Mouse (Mus musculus) left cerebral cortex, postnatal 36 days (tissue): ENCODE results near the gene Klf1. TPM values are rescaled to one million over a fixed set of nuclear protein-coding genes. Genes with fewer than 3 reads are reported as not detected.

Experiments
- microRNA-seq: library from miRNA; unstranded; fragments of <30 nt; microRNA quantifications from one replicate; pipeline ENCODE4 v1.2.0, GENCODE M21; 2022
- total RNA-seq, 2 experiments: library from RNA; stranded (reverse); gene quantifications; 2 replicates each; pipeline ENCODE4 v1.2.3; 2021

Gene Klf1
- total RNA-seq, 2 experiments from 2014 or later = not detected

Small RNA genes lying within 50 kb of the gene (microRNA-seq; reads per million reads assigned to microRNA genes)
- gene Gm24197 (2.5 reads per million, percentile 3 among the genes with 10 or more reads in this experiment), gene Mir7069 (7.9 reads per million, percentile 25 among the genes with 10 or more reads in this experiment)

Other genes starting within 250 kb of the Klf1 start
- gene Ier2, start 239.1 kb upstream of the Klf1 start, total RNA-seq = 10 to 100 TPM in 1 of 2 experiments, 1 to 10 TPM in 1; 5.6 to 27.6 TPM
- 100 to 1,000 TPM in 1 of 2 experiments, 10 to 100 TPM in 1; 84.5 to 124 TPM for gene Trmt1, start 215.6 kb upstream of the Klf1 start, total RNA-seq
- gene Nacc1, start 214.1 kb upstream of the Klf1 start, total RNA-seq = 10 to 100 TPM; 94.2 to 99.7 TPM
- 1 to 10 TPM; 2.4 to 3.4 TPM for gene Lyl1, start 200.5 kb upstream of the Klf1 start, total RNA-seq
- not detected for gene G430095P16Rik, start 178.9 kb upstream of the Klf1 start, total RNA-seq
- 100 to 1,000 TPM; 303 to 353 TPM for gene Nfix, start 101.6 kb upstream of the Klf1 start, total RNA-seq
- 10 to 100 TPM; 10.3 to 10.9 TPM for gene Dand5, start 79.1 kb upstream of the Klf1 start, total RNA-seq
- 10 to 100 TPM; 26.3 to 26.9 TPM for gene Gadd45gip1, start 70.4 kb upstream of the Klf1 start, total RNA-seq
- 10 to 100 TPM; 77.9 to 78.8 TPM for gene Rad23a, start 61.3 kb upstream of the Klf1 start, total RNA-seq
- gene Calr, start 55.0 kb upstream of the Klf1 start, total RNA-seq = 100 to 1,000 TPM; 435 to 511 TPM
- gene Farsa, start 44.9 kb upstream of the Klf1 start, total RNA-seq = 10 to 100 TPM; 46.2 to 47.8 TPM
- 1 to 10 TPM; 8.3 TPM for gene Syce2, start 29.8 kb upstream of the Klf1 start, total RNA-seq
- gene Gcdh, start 8.0 kb upstream of the Klf1 start, total RNA-seq = 10 to 100 TPM; 29.6 to 42.4 TPM
- 1 to 10 TPM; 3.1 to 4.1 TPM for gene Dnase2a, start 6.6 kb downstream of the Klf1 start, total RNA-seq
- gene Mast1, start 35.4 kb downstream of the Klf1 start, total RNA-seq = 10 to 100 TPM; 85.9 to 94.2 TPM
- gene Rtbdn, start 45.1 kb downstream of the Klf1 start, total RNA-seq = 1 to 10 TPM in 1 of 2 experiments, under 1 TPM in 1; 0.84 to 1.7 TPM
- 1 to 10 TPM in 1 of 2 experiments, not detected in 1; 1.6 TPM for gene Gm49661, start 67.5 kb downstream of the Klf1 start, total RNA-seq
- gene Prdx2, start 67.7 kb downstream of the Klf1 start, total RNA-seq = 100 to 1,000 TPM; 324 to 340 TPM
- 10 to 100 TPM; 41.2 to 55.4 TPM for gene Rnaseh2a, start 67.8 kb downstream of the Klf1 start, total RNA-seq
- gene Junb, start 76.8 kb downstream of the Klf1 start, total RNA-seq = 100 to 1,000 TPM in 1 of 2 experiments, 10 to 100 TPM in 1; 43.2 to 133 TPM
- gene Hook2, start 88.7 kb downstream of the Klf1 start, total RNA-seq = 10 to 100 TPM in 1 of 2 experiments, 1 to 10 TPM in 1; 8.2 to 10.0 TPM
- not detected for gene Best2, start 112.6 kb downstream of the Klf1 start, total RNA-seq
- gene Asna1, start 123.4 kb downstream of the Klf1 start, total RNA-seq = 100 to 1,000 TPM; 119 to 143 TPM
- 100 to 1,000 TPM; 124 to 132 TPM for gene Trir, start 124.9 kb downstream of the Klf1 start, total RNA-seq
- 100 to 1,000 TPM; 160 to 169 TPM for gene Tnpo2, start 135.0 kb downstream of the Klf1 start, total RNA-seq
- 10 to 100 TPM; 21.7 to 22.8 TPM for gene Fbxw9, start 158.1 kb downstream of the Klf1 start, total RNA-seq
- gene Gm5741, start 166.1 kb downstream of the Klf1 start, total RNA-seq = not detected
- 10 to 100 TPM; 64.4 to 68.5 TPM for gene Dhps, start 169.8 kb downstream of the Klf1 start, total RNA-seq
- 10 to 100 TPM; 48.2 to 54.8 TPM for gene Wdr83os, start 178.8 kb downstream of the Klf1 start, total RNA-seq
- 10 to 100 TPM; 26.0 to 28.9 TPM for gene Wdr83, start 179.4 kb downstream of the Klf1 start, total RNA-seq
- gene Man2b1, start 181.3 kb downstream of the Klf1 start, total RNA-seq = 10 to 100 TPM; 36.6 to 38.2 TPM
- gene Zfp791, start 221.2 kb downstream of the Klf1 start, total RNA-seq = 1 to 10 TPM; 6.7 to 8.7 TPM
- gene Cks1brt, start 250.0 kb downstream of the Klf1 start, total RNA-seq = not detected